Mouse (Mus musculus): Measurements from ENCODE around the gene Flrt3. TPM values are rescaled to one million over a fixed set of nuclear protein-coding genes. Genes with fewer than 3 reads are reported as not detected.

The Flrt3 gene
- polyA plus RNA-seq, 1 experiment from 2014 or later, result 0.67 TPM

DNA sequence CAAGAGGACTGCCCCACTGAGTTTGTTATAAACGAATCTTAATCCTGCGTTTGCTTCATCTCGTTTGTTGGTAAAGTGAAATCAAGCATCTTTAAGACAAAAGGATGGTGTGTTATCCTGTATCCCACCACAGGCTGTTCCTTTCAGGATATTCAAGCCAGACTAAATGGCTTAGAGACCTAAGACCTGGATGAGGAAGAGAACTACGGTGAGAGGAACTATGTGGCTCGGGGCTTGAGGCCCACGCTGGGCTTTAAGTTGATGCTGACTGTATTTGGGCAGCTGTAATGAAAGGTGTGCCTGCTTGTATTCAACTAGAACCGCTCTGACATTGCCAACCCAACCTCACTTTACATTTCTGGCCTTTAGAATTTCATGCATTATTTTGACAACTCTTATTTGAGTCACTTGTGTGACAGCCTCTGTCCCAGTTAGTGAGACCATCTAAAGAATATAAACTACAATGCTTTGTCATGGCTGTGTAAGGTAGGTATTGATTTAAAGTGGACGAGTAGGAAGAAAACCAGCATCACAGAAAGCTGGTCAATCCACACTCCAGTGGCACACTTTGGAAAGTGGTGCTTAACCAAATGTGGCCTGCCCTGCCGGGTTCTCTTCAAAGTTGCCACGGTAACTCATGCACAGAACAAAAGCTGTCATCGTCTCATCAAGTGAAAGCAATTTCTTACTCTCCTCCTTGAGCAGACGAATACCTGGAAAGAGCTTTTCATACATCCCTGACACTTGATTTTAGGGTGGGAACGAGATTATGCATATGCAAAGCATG, 3.8 kb downstream of the Flrt3 start:
- Histone ChIP-seq H3K4me3 (ENCODE audit: low read depth, low read length) (no peak overlapping the region), H3K36me3 (ENCODE audit: control insufficient read depth, insufficient read depth) (no peaks in the 10 kb centered on the region), H3K27me3 (ENCODE audit: control insufficient read depth, insufficient read depth, low read depth, low read length) (no peaks in the 10 kb centered on the region), H3K4me2 (ENCODE audit: low read depth, low read length) (no peak overlapping the region), H3K27ac (ENCODE audit: low read length) (no peak overlapping the region), H3K4me1 (ENCODE audit: control insufficient read depth, low read depth, low read length) (no peaks in the 10 kb centered on the region), H3K9me3 (replicated peaks; ENCODE audit: control insufficient read depth, low read length) (no peaks in the 10 kb centered on the region), H3K9ac (ENCODE audit: low read depth, low read length) (no peak overlapping the region)
- 52% methylated on average over 13 of the region's 13 CpGs for WGBS (ENCODE audit: insufficient replicate concordance)
- ATAC-seq (ENCODE audit: low read depth), result no peak

GRCm38 (mm10) chr2:140666846-140667245, 4.4 kb downstream of the Flrt3 start:
- Histone ChIP-seq H3K9me3 (replicated peaks; ENCODE audit: control insufficient read depth, low read length) (no peaks in the 10 kb centered on the region), H3K27ac (ENCODE audit: low read length) (no peak overlapping the region), H3K4me1 (ENCODE audit: control insufficient read depth, low read depth, low read length) (no peaks in the 10 kb centered on the region), H3K4me3 (ENCODE audit: low read depth, low read length) (no peak overlapping the region), H3K36me3 (ENCODE audit: control insufficient read depth, insufficient read depth) (no peaks in the 10 kb centered on the region), H3K27me3 (ENCODE audit: control insufficient read depth, insufficient read depth, low read depth, low read length) (no peaks in the 10 kb centered on the region), H3K9ac (ENCODE audit: low read depth, low read length) (no peak overlapping the region), H3K4me2 (ENCODE audit: low read depth, low read length) (no peak overlapping the region)
- no peak for ATAC-seq (ENCODE audit: low read depth)
- WGBS (ENCODE audit: insufficient replicate concordance), result 36% methylated on average over 7 of the region's 7 CpGs

DNA sequence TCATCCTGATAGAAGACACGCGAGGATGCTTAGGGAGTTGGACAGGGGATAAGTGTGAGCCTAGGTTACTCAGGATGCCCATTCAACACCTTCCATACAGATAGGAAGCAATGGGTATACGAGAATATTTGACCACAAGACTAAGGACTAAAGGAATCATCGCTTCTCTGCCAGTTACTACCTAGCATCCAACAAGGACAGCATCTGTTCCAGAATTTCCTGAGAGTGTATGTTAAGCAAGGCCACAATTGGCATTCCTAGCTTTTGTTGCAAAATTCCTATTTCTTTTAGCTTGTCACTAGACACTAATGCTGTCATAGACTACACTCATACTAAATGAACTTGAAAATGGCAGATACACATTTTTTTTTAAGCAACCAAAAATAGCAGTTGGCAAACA, 6.9 kb downstream of the Flrt3 start:
- H3K9me3 ChIP-seq (replicated peaks; ENCODE audit: control insufficient read depth, low read length), result no peaks in the 10 kb centered on the region
- no peak overlapping the region for H3K4me2 ChIP-seq (ENCODE audit: low read depth, low read length)
- H3K27ac ChIP-seq (ENCODE audit: low read length), result no peak overlapping the region
- WGBS (ENCODE audit: insufficient replicate concordance), result 56% methylated on average over 4 of the region's 4 CpGs
- no peak for ATAC-seq (ENCODE audit: low read depth)
- no peak overlapping the region for H3K9ac ChIP-seq (ENCODE audit: low read depth, low read length)
- no peak overlapping the region for H3K4me3 ChIP-seq (ENCODE audit: low read depth, low read length)
- H3K36me3 ChIP-seq (ENCODE audit: control insufficient read depth, insufficient read depth), result no peaks in the 10 kb centered on the region
- H3K4me1 ChIP-seq (ENCODE audit: control insufficient read depth, low read depth, low read length), result no peaks in the 10 kb centered on the region
- H3K27me3 ChIP-seq (ENCODE audit: control insufficient read depth, insufficient read depth, low read depth, low read length), result no peaks in the 10 kb centered on the region

DNA sequence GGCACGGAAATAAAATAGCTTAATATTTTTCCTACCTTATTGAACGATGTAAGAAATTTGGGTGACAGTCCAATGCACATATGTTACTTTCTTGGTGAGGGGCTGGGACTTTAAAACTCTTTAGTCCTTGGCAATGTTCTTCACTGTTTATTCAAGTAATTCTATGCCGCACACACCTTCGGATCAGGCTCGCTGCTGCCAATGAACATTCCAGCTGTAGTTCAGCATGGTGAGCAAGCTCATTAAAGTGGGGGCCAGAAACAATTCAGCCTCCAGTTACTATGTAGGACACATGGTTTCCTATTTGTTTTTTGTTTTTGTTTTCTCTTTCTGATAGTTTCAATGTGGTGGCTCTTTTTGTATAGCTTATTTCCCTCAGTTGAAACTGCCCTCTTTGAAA, 8.6 kb downstream of the Flrt3 start:
- Histone ChIP-seq H3K27me3 (ENCODE audit: control insufficient read depth, insufficient read depth, low read depth, low read length) (no peaks in the 10 kb centered on the region), H3K9ac (ENCODE audit: low read depth, low read length) (no peak overlapping the region), H3K27ac (ENCODE audit: low read length) (no peak overlapping the region), H3K9me3 (replicated peaks; ENCODE audit: control insufficient read depth, low read length) (no peaks in the 10 kb centered on the region), H3K4me1 (ENCODE audit: control insufficient read depth, low read depth, low read length) (no peaks in the 10 kb centered on the region), H3K4me3 (ENCODE audit: low read depth, low read length) (no peak overlapping the region), H3K36me3 (ENCODE audit: control insufficient read depth, insufficient read depth) (no peaks in the 10 kb centered on the region), H3K4me2 (ENCODE audit: low read depth, low read length) (no peak overlapping the region)
- WGBS (ENCODE audit: insufficient replicate concordance), result 80% methylated on average over 5 of the region's 5 CpGs
- no peak for ATAC-seq (ENCODE audit: low read depth)

DNA sequence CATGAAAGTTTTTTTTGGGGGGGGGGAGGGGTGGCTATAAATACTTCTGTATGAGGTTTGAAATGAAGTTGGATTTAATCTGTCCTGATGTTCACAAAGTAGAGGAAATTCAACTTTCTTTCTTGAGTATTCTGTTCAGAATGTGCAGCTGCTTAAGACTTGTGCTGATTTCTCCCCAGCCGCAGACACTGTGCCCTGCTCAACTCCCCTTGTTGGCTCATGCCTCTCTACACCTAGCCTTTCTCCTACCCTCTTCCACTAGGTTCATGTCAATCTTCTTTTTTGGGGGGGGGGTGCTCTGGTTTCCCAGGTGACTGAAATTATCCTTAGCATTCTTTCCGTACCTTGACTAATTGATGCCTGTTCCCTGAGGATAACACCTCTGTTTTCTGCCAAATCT, 17.3 kb downstream of the Flrt3 start:
- H3K36me3 ChIP-seq (ENCODE audit: control insufficient read depth, insufficient read depth), result no peaks in the 10 kb centered on the region

DNA sequence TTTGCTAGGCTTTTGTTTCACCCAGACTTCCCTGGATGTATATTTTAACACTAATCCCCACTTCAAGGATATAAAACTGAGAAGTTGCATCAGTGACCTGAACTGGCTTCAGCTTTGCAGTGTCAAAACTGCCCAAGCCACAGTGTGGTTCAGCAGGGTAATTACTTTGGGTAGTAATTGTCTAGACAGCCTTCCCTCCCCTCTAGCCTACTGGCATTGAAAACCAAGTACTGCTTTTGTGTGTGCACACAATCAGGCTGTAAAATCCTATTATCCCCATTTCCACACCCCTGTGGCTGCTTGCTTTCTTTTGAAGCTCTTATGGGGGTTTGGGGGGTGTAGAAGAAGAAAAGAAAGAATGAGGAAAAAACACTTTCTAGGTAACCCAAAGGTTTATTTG, 17.8 kb downstream of the Flrt3 start:
- no peaks in the 10 kb centered on the region for H3K36me3 ChIP-seq (ENCODE audit: control insufficient read depth, insufficient read depth)
- no peak overlapping the region for H3K4me3 ChIP-seq (ENCODE audit: low read depth, low read length)
- no peak overlapping the region for H3K9ac ChIP-seq (ENCODE audit: low read depth, low read length)
- H3K9me3 ChIP-seq (replicated peaks; ENCODE audit: control insufficient read depth, low read length), result no peaks in the 10 kb centered on the region
- H3K4me2 ChIP-seq (ENCODE audit: low read depth, low read length), result no peak overlapping the region
- no peak overlapping the region for H3K27ac ChIP-seq (ENCODE audit: low read length)
- ATAC-seq (ENCODE audit: low read depth), result no peak
- no peaks in the 10 kb centered on the region for H3K4me1 ChIP-seq (ENCODE audit: control insufficient read depth, low read depth, low read length)
- no peaks in the 10 kb centered on the region for H3K27me3 ChIP-seq (ENCODE audit: control insufficient read depth, insufficient read depth, low read depth, low read length)

More for the DNA sequence above, 17.3 kb downstream of the Flrt3 start:
- Histone ChIP-seq H3K4me1 (ENCODE audit: control insufficient read depth, low read depth, low read length) (no peaks in the 10 kb centered on the region), H3K9ac (ENCODE audit: low read depth, low read length) (no peak overlapping the region), H3K4me2 (ENCODE audit: low read depth, low read length) (no peak overlapping the region), H3K4me3 (ENCODE audit: low read depth, low read length) (no peak overlapping the region), H3K27me3 (ENCODE audit: control insufficient read depth, insufficient read depth, low read depth, low read length) (no peaks in the 10 kb centered on the region), H3K9me3 (replicated peaks; ENCODE audit: control insufficient read depth, low read length) (no peaks in the 10 kb centered on the region), H3K27ac (ENCODE audit: low read length) (no peak overlapping the region)
- WGBS (ENCODE audit: insufficient replicate concordance), result 78% methylated on average over 2 of the region's 2 CpGs
- no peak for ATAC-seq (ENCODE audit: low read depth)

- H3K4me2 ChIP-seq (ENCODE audit: low read depth, low read length), result no peak overlapping the region
- 29% methylated on average over 2 of the region's 2 CpGs for WGBS (ENCODE audit: insufficient replicate concordance)
Observed at GRCm38 (mm10) chr2:140621730-140622337, 49.4 kb downstream of the Flrt3 start.

DNA sequence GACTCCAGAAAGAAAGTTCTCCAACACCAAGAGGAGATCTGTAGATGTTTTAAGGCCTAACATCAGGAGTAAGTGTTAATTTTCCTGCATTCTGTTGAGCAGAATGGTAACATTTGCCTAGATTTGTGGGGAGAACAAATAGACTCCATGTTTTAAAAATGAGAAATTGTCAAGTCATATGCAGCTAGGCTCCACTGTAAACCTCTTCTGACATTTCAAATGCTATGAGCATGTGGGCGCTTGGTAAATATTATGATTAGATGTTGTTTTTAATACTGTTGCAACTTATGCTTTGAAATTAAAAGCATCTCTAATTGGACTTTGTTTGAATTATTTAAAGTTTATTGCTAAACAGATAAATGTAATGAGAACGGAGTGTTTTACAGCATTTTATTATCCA, 55.8 kb downstream of the Flrt3 start:
- H3K4me3 ChIP-seq (ENCODE audit: low read depth, low read length), result no peak overlapping the region
- H3K4me2 ChIP-seq (ENCODE audit: low read depth, low read length), result no peak overlapping the region
- H3K9me3 ChIP-seq (replicated peaks; ENCODE audit: control insufficient read depth, low read length), result no peaks in the 10 kb centered on the region
- no peak overlapping the region for H3K27ac ChIP-seq (ENCODE audit: low read length)
- H3K4me1 ChIP-seq (ENCODE audit: control insufficient read depth, low read depth, low read length), result no peaks in the 10 kb centered on the region
- H3K27me3 ChIP-seq (ENCODE audit: control insufficient read depth, insufficient read depth, low read depth, low read length), result no peaks in the 10 kb centered on the region
- 65% methylated on average over 2 of the region's 2 CpGs for WGBS (ENCODE audit: insufficient replicate concordance)
- no peaks in the 10 kb centered on the region for H3K36me3 ChIP-seq (ENCODE audit: control insufficient read depth, insufficient read depth)
- no peak overlapping the region for H3K9ac ChIP-seq (ENCODE audit: low read depth, low read length)
- ATAC-seq (ENCODE audit: low read depth), result no peak

More at GRCm38 (mm10) chr2:140621730-140622337, 49.4 kb downstream of the Flrt3 start:
- ATAC-seq (ENCODE audit: low read depth), result no peak
- H3K36me3 ChIP-seq (ENCODE audit: control insufficient read depth, insufficient read depth), result no peaks in the 10 kb centered on the region
- H3K4me3 ChIP-seq (ENCODE audit: low read depth, low read length), result no peak overlapping the region
- H3K9me3 ChIP-seq (replicated peaks; ENCODE audit: control insufficient read depth, low read length), result no peaks in the 10 kb centered on the region
- no peaks in the 10 kb centered on the region for H3K27me3 ChIP-seq (ENCODE audit: control insufficient read depth, insufficient read depth, low read depth, low read length)
- H3K27ac ChIP-seq (ENCODE audit: low read length), result no peak overlapping the region
- H3K9ac ChIP-seq (ENCODE audit: low read depth, low read length), result no peak overlapping the region
- H3K4me1 ChIP-seq (ENCODE audit: control insufficient read depth, low read depth, low read length), result no peaks in the 10 kb centered on the region

All from liver, embryonic 16.5 days (tissue).